Comparison of ENCODE assay signal across 8 mouse cellular contexts in genomic region chr19:8944750-8945149, GRCm38 (mm10). TPM values are rescaled to one million over a fixed set of nuclear protein-coding genes. Genes with fewer than 3 reads are reported as not detected.
DNase-seq lines count a peak whose midpoint lies in the region; ATAC-seq lines count a peak whose summit lies in the region.

No protein-coding gene starts in this region.

- H3K27me3 ChIP-seq in embryonic facial prominence, embryonic 11.5 days (ENCODE audit: control insufficient read depth, insufficient read depth, low read length), result no peaks in the 10 kb centered on the region
- no peaks in the 10 kb centered on the region for H3K27me3 ChIP-seq in heart, embryonic 11.5 days (ENCODE audit: control insufficient read depth, insufficient read depth, low read length)
- no peaks in the 10 kb centered on the region for H3K27me3 ChIP-seq in kidney, embryonic 14.5 days (ENCODE audit: control insufficient read depth, insufficient read depth, low read length)
- H3K27me3 ChIP-seq in splenic B cell, adult 2 months (ENCODE audit: control insufficient read depth, insufficient read depth, low read length, poor library complexity, severe bottlenecking), result no peaks in the 10 kb centered on the region

- peak overlapping the region; percentile 10; the same call in 1 of the 2 replicates for H3K4me2 ChIP-seq in embryonic facial prominence, embryonic 11.5 days (ENCODE audit: low read depth, low read length)
- H3K4me2 ChIP-seq in heart, embryonic 11.5 days, result peak overlapping the region; percentile 83
- H3K4me2 ChIP-seq in kidney, embryonic 14.5 days (replicated peaks; ENCODE audit: low read depth, low read length), result peak overlapping the region; percentile 60

- no peak overlapping the region for H3K9ac ChIP-seq in embryonic facial prominence, embryonic 11.5 days (replicated peaks; ENCODE audit: low read length)
- no peak overlapping the region for H3K9ac ChIP-seq in heart, embryonic 11.5 days (ENCODE audit: low read depth, low read length)
- peak overlapping the region; percentile 19; the same call in 1 of the 2 replicates for H3K9ac ChIP-seq in kidney, embryonic 14.5 days (ENCODE audit: low read depth, low read length)

- ATAC-seq in embryonic facial prominence, embryonic 11.5 days (replicated peaks; ENCODE audit: insufficient number of reproducible peaks, low FRiP score, low TSS enrichment, low read depth), result no peak
- ATAC-seq in heart, embryonic 11.5 days (replicated peaks; ENCODE audit: insufficient number of reproducible peaks, low FRiP score, low TSS enrichment), result no peak
- no peak for ATAC-seq in kidney, embryonic 14.5 days (ENCODE audit: low FRiP score, low TSS enrichment)

- DNase-seq in urinary bladder, postnatal 10 days (ENCODE audit: low spot score), result peak; percentile 57
- DNase-seq in urinary bladder, adult 2 months (ENCODE audit: low spot score), result no peak
- peak; percentile 90 for DNase-seq in embryonic facial prominence, embryonic 11.5 days (ENCODE audit: low spot score)
- DNase-seq in lung, postnatal 25 days (ENCODE audit: low spot score), result peak; percentile 66
- peak; percentile 48 for DNase-seq in splenic B cell, adult 2 months (ENCODE audit: low read depth, low spot score)
- no peak for DNase-seq in cerebellum, adult 9-11 months

- no peaks in the 10 kb centered on the region for H3K9me3 ChIP-seq in embryonic facial prominence, embryonic 11.5 days (replicated peaks; ENCODE audit: control insufficient read depth, low read length)
- H3K9me3 ChIP-seq in heart, embryonic 11.5 days (replicated peaks; ENCODE audit: control insufficient read depth, low read length), result no peaks in the 10 kb centered on the region
- no peaks in the 10 kb centered on the region for H3K9me3 ChIP-seq in kidney, embryonic 14.5 days (ENCODE audit: control insufficient read depth, low read length)

- H3K4me1 ChIP-seq in embryonic facial prominence, embryonic 11.5 days (ENCODE audit: control insufficient read depth, insufficient read depth, low read length), result peaks cover 3% of the 10 kb centered on the region; the same call in 1 of the 2 replicates
- peaks cover 19% of the 10 kb centered on the region for H3K4me1 ChIP-seq in heart, embryonic 11.5 days (ENCODE audit: control insufficient read depth, insufficient read depth, low read length)
- peaks cover 23% of the 10 kb centered on the region for H3K4me1 ChIP-seq in kidney, embryonic 14.5 days (ENCODE audit: control insufficient read depth, insufficient read depth, low read length)

- WGBS in embryonic facial prominence, embryonic 11.5 days, result 32% methylated on average over 5 of the region's 5 CpGs
- WGBS in heart, embryonic 11.5 days (ENCODE audit: insufficient replicate concordance), result 40% methylated on average over 5 of the region's 5 CpGs
- 29% methylated on average over 5 of the region's 5 CpGs for WGBS in kidney, embryonic 14.5 days

- no peak overlapping the region for H3K4me3 ChIP-seq in embryonic facial prominence, embryonic 11.5 days (ENCODE audit: low read depth, low read length)
- peak overlapping the region; percentile 12; the same call in 1 of the 2 replicates for H3K4me3 ChIP-seq in heart, embryonic 11.5 days (ENCODE audit: low read depth, low read length)
- peak overlapping the region; percentile 12 for H3K4me3 ChIP-seq in kidney, embryonic 14.5 days (ENCODE audit: low read length)

- H3K36me3 ChIP-seq in embryonic facial prominence, embryonic 11.5 days (replicated peaks; ENCODE audit: control insufficient read depth, insufficient read depth, low read depth, low read length), result peaks cover 29% of the 10 kb centered on the region
- peaks cover 28% of the 10 kb centered on the region for H3K36me3 ChIP-seq in heart, embryonic 11.5 days (ENCODE audit: control insufficient read depth, insufficient read depth, low read length)
- H3K36me3 ChIP-seq in kidney, embryonic 14.5 days (ENCODE audit: control insufficient read depth, insufficient read depth, low read length), result peaks cover 58% of the 10 kb centered on the region
- H3K36me3 ChIP-seq in splenic B cell, adult 2 months (ENCODE audit: control insufficient read depth, insufficient read depth, low read length, poor library complexity, severe bottlenecking), result peaks cover 19% of the 10 kb centered on the region

- no peak overlapping the region for H3K27ac ChIP-seq in embryonic facial prominence, embryonic 11.5 days (replicated peaks; ENCODE audit: low read depth, low read length)
- H3K27ac ChIP-seq in heart, embryonic 11.5 days (ENCODE audit: low read depth, low read length), result no peak overlapping the region
- no peak overlapping the region for H3K27ac ChIP-seq in kidney, embryonic 14.5 days (ENCODE audit: low read depth, low read length)

RNA-seq across cellular contexts. Expression of gene Mta2, which starts 3.1 kb away (rescaled TPM):
- polyA plus RNA-seq in urinary bladder, adult 2 months (2012; rRNA removed), result 29.9 and 47.6 TPM in 2 replicates
- polyA plus RNA-seq in embryonic facial prominence, embryonic 11.5 days (2014; fragmentation: Nextera tagmentation; extraction: Ambion mirVana), result 57.5 and 57.6 TPM in 2 replicates
- 30.0 and 39.9 TPM in 2 replicates for polyA plus RNA-seq in heart, embryonic 11.5 days (2014; fragmentation: Nextera tagmentation; extraction: Ambion mirVana)
- polyA plus RNA-seq in kidney, embryonic 14.5 days (2014; fragmentation: Nextera tagmentation; extraction: Ambion mirVana), result 45.3 and 67.2 TPM in 2 replicates

RNA-seq across cellular contexts. Expression of gene Tut1, which starts 8.9 kb away (rescaled TPM):
- 21.8 and 24.1 TPM in 2 replicates for polyA plus RNA-seq in urinary bladder, adult 2 months (2012; rRNA removed)
- 25.5 and 28.0 TPM in 2 replicates for polyA plus RNA-seq in embryonic facial prominence, embryonic 11.5 days (2014; fragmentation: Nextera tagmentation; extraction: Ambion mirVana)
- 17.1 and 19.8 TPM in 2 replicates for polyA plus RNA-seq in heart, embryonic 11.5 days (2014; fragmentation: Nextera tagmentation; extraction: Ambion mirVana)
- polyA plus RNA-seq in kidney, embryonic 14.5 days (2014; fragmentation: Nextera tagmentation; extraction: Ambion mirVana), result 25.1 and 31.7 TPM in 2 replicates

RNA-seq across cellular contexts. Expression of gene Eml3, which starts 15.4 kb away (rescaled TPM):
- 40.5 and 45.3 TPM in 2 replicates for polyA plus RNA-seq in urinary bladder, adult 2 months (2012; rRNA removed)
- 8.4 and 9.0 TPM in 2 replicates for polyA plus RNA-seq in embryonic facial prominence, embryonic 11.5 days (2014; fragmentation: Nextera tagmentation; extraction: Ambion mirVana)
- polyA plus RNA-seq in heart, embryonic 11.5 days (2014; fragmentation: Nextera tagmentation; extraction: Ambion mirVana), result 8.1 and 8.5 TPM in 2 replicates
- polyA plus RNA-seq in kidney, embryonic 14.5 days (2014; fragmentation: Nextera tagmentation; extraction: Ambion mirVana), result 17.6 and 18.7 TPM in 2 replicates

RNA-seq across cellular contexts. Expression of gene Rom1, which starts 15.6 kb away (rescaled TPM):
- polyA plus RNA-seq in urinary bladder, adult 2 months (2012; rRNA removed), result 9.4 and 12.3 TPM in 2 replicates
- polyA plus RNA-seq in embryonic facial prominence, embryonic 11.5 days (2014; fragmentation: Nextera tagmentation; extraction: Ambion mirVana), result 0.72 and 0.81 TPM in 2 replicates
- 1.2 and 1.7 TPM in 2 replicates for polyA plus RNA-seq in heart, embryonic 11.5 days (2014; fragmentation: Nextera tagmentation; extraction: Ambion mirVana)
- polyA plus RNA-seq in kidney, embryonic 14.5 days (2014; fragmentation: Nextera tagmentation; extraction: Ambion mirVana), result 1.2 and 2.0 TPM in 2 replicates

RNA-seq across cellular contexts. Expression of gene Eef1g, which starts 22.1 kb away (rescaled TPM):
- polyA plus RNA-seq in urinary bladder, adult 2 months (2012; rRNA removed), result 398 and 489 TPM in 2 replicates
- 535 and 538 TPM in 2 replicates for polyA plus RNA-seq in embryonic facial prominence, embryonic 11.5 days (2014; fragmentation: Nextera tagmentation; extraction: Ambion mirVana)
- polyA plus RNA-seq in heart, embryonic 11.5 days (2014; fragmentation: Nextera tagmentation; extraction: Ambion mirVana), result 344 TPM in 2 replicates
- polyA plus RNA-seq in kidney, embryonic 14.5 days (2014; fragmentation: Nextera tagmentation; extraction: Ambion mirVana), result 479 and 516 TPM in 2 replicates

Comparison
In these comparisons a context has a peak if more than half of its experiments do, and no peak if none do; other contexts are left out.
1. DNase-seq: peak in urinary bladder, postnatal 10 days (single experiment), embryonic facial prominence, embryonic 11.5 days (single experiment), lung, postnatal 25 days (single experiment) and splenic B cell, adult 2 months (single experiment); none in urinary bladder, adult 2 months (single experiment) and cerebellum, adult 9-11 months (single experiment).
2. H3K4me2 ChIP-seq: peak in every context shown above with its lines; median percentile 83 in heart, embryonic 11.5 days; 60 in kidney, embryonic 14.5 days; 10 in embryonic facial prominence, embryonic 11.5 days.